Mouse (Mus musculus) kidney, embryonic 15.5 days (tissue): ENCODE measurements around the gene Ints11. TPM values are rescaled to one million over a fixed set of nuclear protein-coding genes. Genes with fewer than 3 reads are reported as not detected.

Source experiments
- ATAC-seq: fragments of 200-750 bp; cut with Nextera tagmentation; replicated peaks from 2 replicates; pipeline ENCODE4 v1.8.0; 2017; ENCODE audit warnings: moderate TSS enrichment; ENCODE audit not compliant: low FRiP score
- H3K27ac ChIP-seq: fragments of 300-500 bp; sonication (generic); 2 replicates; pipeline ENCODE4 v1.5.1; 2015; ENCODE audit warnings: mild to moderate bottlenecking, inconsistent platforms
- H3K27me3 ChIP-seq: fragments of 300-500 bp; sonication (generic); 2 replicates; pipeline ENCODE4 v1.6.1; 2015; ENCODE audit warnings: inconsistent platforms
- H3K36me3 ChIP-seq: fragments of 300-500 bp; sonication (generic); 2 replicates; pipeline ENCODE4 v1.6.1; 2015; ENCODE audit warnings: inconsistent platforms
- H3K4me1 ChIP-seq: fragments of 300-500 bp; sonication (generic); 2 replicates; pipeline ENCODE4 v1.6.1; 2015; ENCODE audit warnings: inconsistent platforms
- H3K4me2 ChIP-seq: fragments of 300-500 bp; sonication (generic); 2 replicates; pipeline ENCODE4 v1.6.1; 2015; ENCODE audit warnings: moderate library complexity, mild to moderate bottlenecking, inconsistent platforms
- H3K4me3 ChIP-seq: fragments of 300-500 bp; sonication (generic); replicated peaks from 2 replicates; pipeline ENCODE4 v1.5.1; 2015; ENCODE audit warnings: mild to moderate bottlenecking, inconsistent platforms
- H3K9ac ChIP-seq: fragments of 300-500 bp; sonication (generic); 2 replicates; pipeline ENCODE4 v1.6.1; 2015; ENCODE audit warnings: mild to moderate bottlenecking, inconsistent platforms
- H3K9me3 ChIP-seq: fragments of 300-500 bp; sonication (generic); replicated peaks from 2 replicates; pipeline ENCODE4 v1.6.1; 2016; ENCODE audit warnings: inconsistent platforms
- WGBS: fragments of 180-500 bp; shearing (Covaris S2); methylation state at CpG from one replicate; pipeline ENCODE4 v1.1.7; 2015; ENCODE audit warnings: mixed read lengths; 5-methylcytosine and 5-hydroxymethylcytosine counted together
- polyA plus RNA-seq: library from polyadenylated mRNA; unstranded; fragments of >200 nt; fragmentation: Nextera tagmentation; extraction: Ambion mirVana; gene quantifications from 2 replicates; pipeline ENCODE4 v1.2.1, GENCODE M21; 2015

Ints11 gene
- 72.5 and 78.0 TPM in 2 replicates for polyA plus RNA-seq

- Histone ChIP-seq H3K4me3 (peak within 1 kb of the TSS; percentile 75), H3K9me3 (no peaks in the 10 kb centered on the region), H3K4me2 (peak within 1 kb of the TSS; percentile 90), H3K27me3 (no peaks in the 10 kb centered on the region), H3K4me1 (peaks cover 19% of the 10 kb centered on the region), H3K36me3 (peaks cover 50% of the 10 kb centered on the region), H3K27ac (peak within 1 kb of the TSS; percentile 74), H3K9ac (peak within 1 kb of the TSS; percentile 81)
- ATAC-seq, result peak; percentile 97
- WGBS, result under 1% methylated on average over 63 of the region's 63 CpGs
These were observed at the start of gene Ints11, which contains the start of gene Cptp for GRCm38 (mm10) chr4:155869317-155870033. TSS of gene Ints11 (plus strand) at chr4:155869546. TSS of gene Cptp (minus strand) at chr4:155869440.

- ATAC-seq, result no peak
- Histone ChIP-seq H3K9ac (no peak overlapping the region), H3K9me3 (no peaks in the 10 kb centered on the region), H3K4me3 (no peak overlapping the region), H3K4me1 (no peaks in the 10 kb centered on the region), H3K4me2 (no peak overlapping the region), H3K27ac (no peak overlapping the region), H3K36me3 (peaks cover 96% of the 10 kb centered on the region), H3K27me3 (no peaks in the 10 kb centered on the region)
- WGBS, result 84% methylated on average over 7 of the region's 7 CpGs
These were observed 48.3 kb upstream of the Ints11 start for GRCm38 (mm10) chr4:155821025-155821424.

- H3K9ac ChIP-seq, result no peak overlapping the region
- H3K4me2 ChIP-seq, result no peak overlapping the region
- H3K36me3 ChIP-seq, result peaks cover 92% of the 10 kb centered on the region
- H3K4me3 ChIP-seq, result no peak overlapping the region
- no peak for ATAC-seq
- no peaks in the 10 kb centered on the region for H3K4me1 ChIP-seq
- H3K27ac ChIP-seq, result no peak overlapping the region
- no peaks in the 10 kb centered on the region for H3K9me3 ChIP-seq
- 95% methylated on average over 16 of the region's 16 CpGs for WGBS
- H3K27me3 ChIP-seq, result no peaks in the 10 kb centered on the region
These were observed 45.9 kb upstream of the Ints11 start for GRCm38 (mm10) chr4:155823443-155823842.

GRCm38 (mm10) chr4:155829866-155830265 lies 39.5 kb upstream of the Ints11 start:
- H3K27me3 ChIP-seq, result no peaks in the 10 kb centered on the region
- no peak overlapping the region for H3K9ac ChIP-seq
- 90% methylated on average over 4 of the region's 4 CpGs for WGBS
- H3K4me3 ChIP-seq, result no peak overlapping the region
- peaks cover 27% of the 10 kb centered on the region for H3K4me1 ChIP-seq
- H3K36me3 ChIP-seq, result peaks cover 40% of the 10 kb centered on the region
- no peak overlapping the region for H3K27ac ChIP-seq
- H3K4me2 ChIP-seq, result no peak overlapping the region
- H3K9me3 ChIP-seq, result no peaks in the 10 kb centered on the region
- ATAC-seq, result no peak

- Histone ChIP-seq H3K36me3 (peaks cover 33% of the 10 kb centered on the region), H3K4me1 (peaks cover 27% of the 10 kb centered on the region), H3K27me3 (no peaks in the 10 kb centered on the region), H3K27ac (peak overlapping the region; percentile 96; the same call in 1 of the 2 replicates), H3K9ac (peak overlapping the region; percentile 9; the same call in 1 of the 2 replicates), H3K9me3 (no peaks in the 10 kb centered on the region), H3K4me2 (peak overlapping the region; percentile 67), H3K4me3 (peak overlapping the region; percentile 72)
- no peak for ATAC-seq
- WGBS, result 53% methylated on average over 8 of the region's 8 CpGs
These were observed 38.8 kb upstream of the Ints11 start for GRCm38 (mm10) chr4:155830596-155830995.

GRCm38 (mm10) chr4:155831205-155831766 lies 38.1 kb upstream of the Ints11 start, which contains the start of gene Aurkaip1:
TSS of gene Aurkaip1 (plus strand) at chr4:155831272.
- peak within 1 kb of the TSS; percentile 67 for H3K4me2 ChIP-seq
- peak within 1 kb of the TSS; percentile 72 for H3K4me3 ChIP-seq
- ATAC-seq, result peak; percentile 96
- peaks cover 27% of the 10 kb centered on the region for H3K4me1 ChIP-seq
- no peaks in the 10 kb centered on the region for H3K9me3 ChIP-seq
- WGBS, result under 1% methylated on average over 49 of the region's 49 CpGs
- no peaks in the 10 kb centered on the region for H3K27me3 ChIP-seq
- peak within 1 kb of the TSS; percentile 96 for H3K27ac ChIP-seq
- H3K9ac ChIP-seq, result peak within 1 kb of the TSS; percentile 81
- H3K36me3 ChIP-seq, result peaks cover 29% of the 10 kb centered on the region

GRCm38 (mm10) chr4:155831831-155832230 lies 37.5 kb upstream of the Ints11 start:
- WGBS, result under 1% methylated on average over 25 of the region's 25 CpGs
- Histone ChIP-seq H3K4me2 (peak overlapping the region; percentile 67), H3K27me3 (no peaks in the 10 kb centered on the region), H3K9me3 (no peaks in the 10 kb centered on the region), H3K36me3 (peaks cover 24% of the 10 kb centered on the region), H3K9ac (peak overlapping the region; percentile 81), H3K4me3 (peak overlapping the region; percentile 72), H3K4me1 (peaks cover 27% of the 10 kb centered on the region), H3K27ac (peak overlapping the region; percentile 96)
- peak; percentile 9; the same call in 1 of the 2 replicates for ATAC-seq

- peak overlapping the region; percentile 96; the same call in 1 of the 2 replicates for H3K27ac ChIP-seq
- peak overlapping the region; percentile 67 for H3K4me2 ChIP-seq
- peak overlapping the region; percentile 72 for H3K4me3 ChIP-seq
- H3K36me3 ChIP-seq, result peaks cover 19% of the 10 kb centered on the region
- no peaks in the 10 kb centered on the region for H3K27me3 ChIP-seq
- no peaks in the 10 kb centered on the region for H3K9me3 ChIP-seq
- H3K9ac ChIP-seq, result peak overlapping the region; percentile 81
- peaks cover 27% of the 10 kb centered on the region for H3K4me1 ChIP-seq
- ATAC-seq, result no peak
- 49% methylated on average over 10 of the region's 10 CpGs for WGBS
These were observed 37.0 kb upstream of the Ints11 start for GRCm38 (mm10) chr4:155832321-155832720.

- Histone ChIP-seq H3K4me3 (no peak overlapping the region; the same call in 1 of the 2 replicates), H3K4me2 (no peak overlapping the region; the same call in 1 of the 2 replicates), H3K4me1 (peaks cover 35% of the 10 kb centered on the region), H3K9ac (no peak overlapping the region), H3K9me3 (no peaks in the 10 kb centered on the region), H3K36me3 (peaks cover 12% of the 10 kb centered on the region), H3K27ac (no peak overlapping the region), H3K27me3 (no peaks in the 10 kb centered on the region)
- no peak for ATAC-seq
- 85% methylated on average over 4 of the region's 4 CpGs for WGBS
These were observed 36.1 kb upstream of the Ints11 start for GRCm38 (mm10) chr4:155833234-155833633.

- ATAC-seq, result 0 out of 2 replicates have a peak, but pooled peaks have one; percentile 12
- H3K4me1 ChIP-seq, result peaks cover 42% of the 10 kb centered on the region
- H3K36me3 ChIP-seq, result peaks cover 12% of the 10 kb centered on the region
- H3K9me3 ChIP-seq, result no peaks in the 10 kb centered on the region
- H3K27me3 ChIP-seq, result no peaks in the 10 kb centered on the region
- H3K9ac ChIP-seq, result no peak overlapping the region
- H3K27ac ChIP-seq, result peak overlapping the region; percentile 6
- H3K4me2 ChIP-seq, result peak overlapping the region; percentile 4; the same call in 1 of the 2 replicates
- 22% methylated on average over 2 of the region's 2 CpGs for WGBS
- H3K4me3 ChIP-seq, result 0 out of 2 replicates have a peak overlapping the region, but pooled peaks have one; percentile 0
These were observed 35.5 kb upstream of the Ints11 start for GRCm38 (mm10) chr4:155833836-155834235.

GRCm38 (mm10) chr4:155837404-155838010 lies 31.8 kb upstream of the Ints11 start:
- Histone ChIP-seq H3K4me1 (peaks cover 64% of the 10 kb centered on the region), H3K4me2 (no peak overlapping the region), H3K4me3 (no peak overlapping the region)

More at GRCm38 (mm10) chr4:155837404-155838010, 31.8 kb upstream of the Ints11 start:
- no peak for ATAC-seq
- 75% methylated on average over 11 of the region's 11 CpGs for WGBS
- Histone ChIP-seq H3K36me3 (peaks cover 14% of the 10 kb centered on the region), H3K9me3 (no peaks in the 10 kb centered on the region), H3K27ac (peak overlapping the region; percentile 91), H3K9ac (no peak overlapping the region), H3K27me3 (no peaks in the 10 kb centered on the region)
